Mouse (Mus musculus) neutrophil, adult 59 days (primary cell): ENCODE data around the gene Tmem9b. TPM values are rescaled to one million over a fixed set of nuclear protein-coding genes. Genes with fewer than 3 reads are reported as not detected.

ENCODE experiments used
- total RNA-seq, 2 experiments: library from RNA; stranded (reverse); gene quantifications; 1 replicate in 1 of 2; 2 replicates in 1 of 2; pipeline ENCODE4 v1.2.4; 2023

Gene Tmem9b
- 10 to 100 TPM; 35.9 to 38.9 TPM for total RNA-seq

DNA sequence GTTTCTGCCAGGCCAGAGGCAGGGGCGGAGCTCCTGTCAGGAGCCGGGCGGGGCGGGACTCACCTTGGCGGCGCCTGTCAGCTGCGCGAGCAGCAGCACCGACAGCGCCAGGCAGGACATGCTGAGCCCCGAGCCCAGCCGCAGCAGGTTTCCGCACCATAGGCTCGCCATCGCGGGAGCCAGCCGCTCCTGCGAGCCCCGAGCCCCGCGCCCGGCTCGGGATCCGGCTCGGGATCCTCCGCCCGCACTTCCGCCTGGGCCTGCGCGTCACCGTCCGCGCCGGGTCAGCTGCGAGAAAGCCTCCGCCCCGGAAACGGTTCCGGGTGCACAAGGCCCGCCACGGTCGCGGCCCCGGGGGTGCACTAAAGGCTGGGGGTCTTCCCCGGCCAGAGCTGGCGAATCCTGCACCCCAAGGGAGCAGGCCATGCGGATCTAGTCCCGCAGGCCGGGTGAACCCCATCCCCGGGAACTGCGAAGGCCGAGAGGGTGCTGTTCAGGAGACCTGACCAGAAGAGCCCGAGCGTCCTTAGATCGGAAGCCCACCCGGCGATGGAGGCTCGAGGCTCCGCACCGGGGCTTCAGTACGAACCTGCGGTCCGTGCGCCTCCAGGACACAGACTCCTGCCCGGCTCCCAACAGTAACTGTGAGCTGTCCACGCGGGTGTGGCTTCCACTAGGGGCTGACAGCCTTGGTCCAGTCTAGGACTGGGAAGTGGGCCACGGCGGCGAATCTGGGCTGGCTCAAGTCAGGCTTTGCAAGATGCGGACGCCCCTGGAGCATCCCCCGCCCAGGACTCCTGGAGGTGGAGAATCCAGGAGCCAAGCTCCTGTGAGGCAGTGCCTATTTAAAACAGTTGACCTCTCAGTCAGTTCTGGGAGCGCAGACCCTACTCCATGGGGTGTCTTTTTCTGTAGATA, at the start of gene Tmem9b:
Gene Tmem9b (minus strand): TSS at position 868 of the 918 bp plus-strand sequence.

GRCm38 (mm10) chr7:109781470-109782203, 29.0 kb upstream of the Tmem9b start, which contains the start of gene Nrip3:
Gene Nrip3 (minus strand): TSS chr7:109782025.

GRCm38 (mm10) chr7:109731626-109732025, 21.0 kb downstream of the Tmem9b start, which contains the start of gene Ascl3:
Gene Ascl3 (minus strand): TSS chr7:109731726.

GRCm38 (mm10) chr7:109723697-109724096, 29.0 kb downstream of the Tmem9b start, which contains the start of gene BC051019:
Gene BC051019 (minus strand): TSS chr7:109723850.

GRCm38 (mm10) chr7:109703190-109704015, 49.3 kb downstream of the Tmem9b start, which contains the start of the genes St5 and Akip1:
Gene St5 (minus strand): TSS chr7:109703605.
Gene Akip1 (plus strand): TSS chr7:109703690.

Other genes with a start within 250 kb of the Tmem9b start
- gene Trim66, start 244.7 kb downstream of the Tmem9b start, total RNA-seq = under 1 TPM in 1 of 2 experiments, not detected in 1; 0.11 TPM
- 100 to 1,000 TPM; 167 to 174 TPM for gene Rpl27a, start 233.7 kb downstream of the Tmem9b start, total RNA-seq
- gene St5, start 49.3 kb downstream of the Tmem9b start, total RNA-seq = 1 to 10 TPM; 1.5 to 4.3 TPM
- gene Akip1, start 49.2 kb downstream of the Tmem9b start, total RNA-seq = 10 to 100 TPM in 1 of 2 experiments, 1 to 10 TPM in 1; 9.8 to 10.0 TPM
- not detected for gene BC051019, start 29.0 kb downstream of the Tmem9b start, total RNA-seq
- gene Ascl3, start 21.1 kb downstream of the Tmem9b start, total RNA-seq = not detected
- not detected for gene Nrip3, start 29.1 kb upstream of the Tmem9b start, total RNA-seq
- gene Scube2, start 112.8 kb upstream of the Tmem9b start, total RNA-seq = not detected
- 100 to 1,000 TPM; 231 to 244 TPM for gene Dennd5a, start 207.6 kb upstream of the Tmem9b start, total RNA-seq
- gene Tmem41b, start 234.1 kb upstream of the Tmem9b start, total RNA-seq = 10 to 100 TPM; 54.2 TPM